Mouse (Mus musculus) lung, adult 2 months (tissue): ENCODE measurements around the gene Cplx3.

Experiments
- CTCF ChIP-seq: fragments of 200-500 bp; IDR thresholded peaks from 2 replicates; pipeline ENCODE4 v1.5.1; 2011; ENCODE audit warnings: mild to moderate bottlenecking, low read length, control low read depth; ENCODE audit not compliant: insufficient read depth
- POLR2A ChIP-seq: fragments of 200-500 bp; IDR thresholded peaks from 2 replicates; pipeline ENCODE4 v1.6.1; 2011; ENCODE audit warnings: low read depth, mild to moderate bottlenecking, control low read depth, low read length, borderline replicate concordance; ENCODE audit errors: extremely low read depth

- TF ChIP-seq POLR2A (no peak), CTCF (no peak)
Measured at GRCm38 (mm10) chr9:57652351-57652750, 46.3 kb upstream of the Cplx3 start.
